Mouse (Mus musculus) stomach, embryonic 16.5 days (tissue): ENCODE data around the gene Fut7. TPM values are rescaled to one million over a fixed set of nuclear protein-coding genes. Genes with fewer than 3 reads are reported as not detected.

Source experiments
- ATAC-seq: fragments of 200-750 bp; cut with Nextera tagmentation; 2 replicates; pipeline ENCODE4 v1.8.0; 2017; ENCODE audit warnings: moderate number of reproducible peaks, moderate TSS enrichment; ENCODE audit not compliant: insufficient read depth, low FRiP score
- H3K27ac ChIP-seq: fragments of 300-500 bp; sonication (generic); 2 replicates; pipeline ENCODE4 v1.5.1; 2014; ENCODE audit warnings: low read length
- H3K27me3 ChIP-seq: fragments of 300-500 bp; sonication (generic); 2 replicates; pipeline ENCODE4 v1.6.1; 2014; ENCODE audit warnings: low read length, control low read depth, mixed read lengths; ENCODE audit not compliant: control insufficient read depth, insufficient read depth
- H3K36me3 ChIP-seq: fragments of 300-500 bp; sonication (generic); 2 replicates; pipeline ENCODE4 v1.6.1; 2014; ENCODE audit warnings: low read length; ENCODE audit not compliant: control insufficient read depth, insufficient read depth
- H3K4me1 ChIP-seq: fragments of 300-500 bp; sonication (generic); 2 replicates; pipeline ENCODE4 v1.6.1; 2014; ENCODE audit warnings: low read length, control low read depth, mixed read lengths; ENCODE audit not compliant: control insufficient read depth, insufficient read depth
- H3K4me2 ChIP-seq: fragments of 300-500 bp; sonication (generic); 2 replicates; pipeline ENCODE4 v1.6.1; 2014; ENCODE audit warnings: low read depth, low read length, mixed read lengths
- H3K4me3 ChIP-seq: fragments of 300-500 bp; sonication (generic); replicated peaks from 2 replicates; pipeline ENCODE4 v1.5.1; 2014; ENCODE audit warnings: mild to moderate bottlenecking, low read length
- H3K9ac ChIP-seq: fragments of 300-500 bp; sonication (generic); 2 replicates; pipeline ENCODE4 v1.6.1; 2014; ENCODE audit warnings: low read length
- H3K9me3 ChIP-seq: fragments of 300-500 bp; sonication (generic); replicated peaks from 2 replicates; pipeline ENCODE4 v1.6.1; 2016; ENCODE audit warnings: low read length, control low read depth; ENCODE audit not compliant: control insufficient read depth
- WGBS: fragments of 180-500 bp; shearing (Covaris S2); extraction: QIAGEN DNeasy Blood & Tissue Kit; methylation state at CpG from one replicate; pipeline ENCODE4 v1.1.7; 2014; 5-methylcytosine and 5-hydroxymethylcytosine counted together
- polyA plus RNA-seq: library from polyadenylated mRNA; unstranded; fragments of >200 nt; fragmentation: Nextera tagmentation; extraction: Ambion mirVana; gene quantifications from 2 replicates; pipeline ENCODE4 v1.2.1, GENCODE M21; 2015

The Fut7 gene
- polyA plus RNA-seq, 1 experiment from 2014 or later: 0.19 TPM

DNA sequence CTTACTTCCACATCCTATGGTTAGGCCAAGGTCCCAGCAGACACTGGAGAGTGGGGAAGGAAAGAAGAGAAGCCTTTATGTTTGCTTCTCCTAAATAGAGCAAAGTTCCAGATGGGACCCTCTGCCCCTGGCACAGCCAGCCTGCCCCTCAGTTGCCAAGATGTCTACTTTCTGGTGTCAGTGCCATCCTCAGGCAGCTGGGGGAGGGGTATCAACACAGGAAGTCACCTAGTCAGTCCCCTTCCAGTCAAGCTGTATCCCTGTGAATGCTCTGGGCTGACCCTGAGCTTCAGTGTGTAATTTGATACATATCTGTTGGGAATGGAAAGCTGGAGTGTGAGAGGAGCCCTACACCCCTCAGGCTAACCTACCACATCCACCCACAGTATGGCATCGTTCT, 26.1 kb upstream of the Fut7 start:
- Histone ChIP-seq H3K4me1 (peaks cover 16% of the 10 kb centered on the region), H3K9me3 (no peaks in the 10 kb centered on the region), H3K27ac (no peak overlapping the region), H3K9ac (no peak overlapping the region), H3K4me3 (no peak overlapping the region), H3K27me3 (peaks cover 35% of the 10 kb centered on the region), H3K36me3 (no peaks in the 10 kb centered on the region), H3K4me2 (peak overlapping the region; percentile 75)
- WGBS: 48% methylated on average over 1 of the region's 1 CpGs
- no peak for ATAC-seq

DNA sequence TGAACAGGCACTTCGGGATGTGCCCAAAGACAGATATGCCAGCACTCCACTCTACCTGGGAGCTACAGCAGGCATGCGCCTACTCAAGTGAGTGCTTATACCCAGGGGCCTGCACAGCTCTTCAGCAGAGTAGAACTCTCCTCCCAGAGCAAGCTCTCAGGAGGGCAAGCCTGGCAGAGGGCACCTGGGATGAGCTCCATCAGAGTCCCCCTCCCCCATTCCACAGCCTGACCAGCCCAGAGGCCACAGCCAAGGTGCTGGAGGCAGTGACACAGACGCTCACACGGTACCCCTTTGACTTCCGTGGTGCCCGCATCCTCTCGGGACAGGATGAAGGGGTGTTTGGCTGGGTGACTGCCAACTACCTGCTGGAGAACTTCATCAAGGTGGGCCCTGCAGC, 25.0 kb upstream of the Fut7 start:
- Histone ChIP-seq H3K36me3 (no peaks in the 10 kb centered on the region), H3K27me3 (peaks cover 38% of the 10 kb centered on the region), H3K4me3 (no peak overlapping the region), H3K4me1 (peaks cover 16% of the 10 kb centered on the region), H3K9me3 (no peaks in the 10 kb centered on the region), H3K9ac (no peak overlapping the region), H3K27ac (no peak overlapping the region), H3K4me2 (no peak overlapping the region)
- ATAC-seq: no peak
- WGBS: 88% methylated on average over 7 of the region's 7 CpGs

DNA sequence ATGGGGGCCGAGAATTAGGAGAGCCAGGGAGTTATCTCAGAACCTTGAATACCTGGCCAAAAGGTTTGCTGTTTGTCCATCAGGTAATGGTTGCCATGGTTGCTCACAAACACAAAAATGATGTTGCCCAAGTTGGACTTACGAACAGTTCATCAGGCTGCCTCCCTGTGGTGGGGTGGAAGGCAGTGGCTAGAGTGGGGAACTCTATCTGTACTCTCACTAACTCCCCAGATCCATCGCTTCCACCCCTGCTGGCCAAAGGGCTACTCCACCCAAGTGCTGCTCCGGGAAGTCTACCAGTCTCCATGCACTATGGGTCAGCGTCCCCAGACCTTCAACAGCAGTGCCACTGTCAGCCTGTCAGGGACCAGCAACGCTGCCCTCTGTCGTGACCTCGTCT, 24.0 kb upstream of the Fut7 start, which contains the start of gene Npdc1:
TSS of gene Npdc1 (plus strand) at position 301 of the 400 bp plus-strand sequence.
- Histone ChIP-seq H3K36me3 (no peaks in the 10 kb centered on the region), H3K9ac (no peak within 1 kb of the TSS), H3K4me3 (no peak within 1 kb of the TSS), H3K27ac (no peak within 1 kb of the TSS), H3K27me3 (peaks cover 38% of the 10 kb centered on the region), H3K4me1 (peaks cover 16% of the 10 kb centered on the region), H3K9me3 (no peaks in the 10 kb centered on the region), H3K4me2 (no peak within 1 kb of the TSS)
- ATAC-seq: no peak
- WGBS: 61% methylated on average over 8 of the region's 8 CpGs

DNA sequence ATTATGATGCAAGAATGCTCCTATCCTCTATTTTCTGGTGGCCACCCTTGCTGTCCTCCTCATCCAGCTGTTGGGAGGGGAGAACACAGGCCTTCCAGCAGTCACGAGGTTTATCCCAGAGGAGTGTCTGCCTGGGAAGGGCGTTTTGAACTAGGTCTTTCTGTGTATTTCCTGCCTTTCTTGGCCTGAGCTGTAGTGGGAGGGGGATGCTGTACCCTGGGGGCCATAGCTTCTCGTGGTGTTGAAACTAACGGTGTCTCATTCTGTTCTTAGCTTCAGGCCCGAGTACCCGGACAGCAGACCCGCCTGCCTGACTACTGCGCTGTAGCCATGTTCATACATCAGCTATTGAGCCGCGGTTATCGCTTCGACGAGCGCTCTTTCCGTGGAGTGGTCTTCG, 22.8 kb upstream of the Fut7 start:
- Histone ChIP-seq H3K27me3 (peaks cover 35% of the 10 kb centered on the region), H3K27ac (no peak overlapping the region), H3K9me3 (no peaks in the 10 kb centered on the region), H3K4me3 (no peak overlapping the region; the same call in 1 of the 2 replicates), H3K36me3 (no peaks in the 10 kb centered on the region), H3K4me2 (peak overlapping the region; percentile 48), H3K9ac (no peak overlapping the region), H3K4me1 (peaks cover 7% of the 10 kb centered on the region)
- ATAC-seq: no peak
- WGBS: 23% methylated on average over 16 of the region's 16 CpGs

DNA sequence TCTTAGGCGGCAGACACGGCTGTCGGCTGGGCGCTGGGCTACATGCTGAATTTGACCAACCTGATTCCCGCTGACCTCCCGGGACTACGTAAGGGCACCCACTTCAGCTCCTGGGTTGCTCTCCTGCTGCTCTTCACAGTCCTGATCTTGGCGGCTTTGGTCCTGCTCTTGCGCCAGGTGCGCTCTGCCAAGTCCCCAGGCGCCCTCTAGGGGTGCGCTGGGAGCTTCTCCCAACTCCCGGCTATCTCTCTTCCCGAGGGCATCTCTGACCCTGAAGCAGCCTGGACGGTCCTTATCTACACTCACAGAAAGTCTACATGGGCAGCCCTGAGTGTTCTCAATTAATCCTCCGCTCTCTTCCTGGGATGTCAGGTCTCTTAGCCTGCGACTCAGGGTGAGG, 22.3 kb upstream of the Fut7 start:
- H3K4me3 ChIP-seq: peak overlapping the region; percentile 25
- H3K27ac ChIP-seq: no peak overlapping the region
- peaks cover 4% of the 10 kb centered on the region; the same call in 1 of the 2 replicates for H3K4me1 ChIP-seq
- H3K4me2 ChIP-seq: peak overlapping the region; percentile 48
- peak; percentile 27; the same call in 1 of the 2 replicates for ATAC-seq
- 4% methylated on average over 17 of the region's 17 CpGs for WGBS
- H3K9ac ChIP-seq: no peak overlapping the region
- H3K36me3 ChIP-seq: no peaks in the 10 kb centered on the region
- H3K9me3 ChIP-seq: no peaks in the 10 kb centered on the region
- peaks cover 35% of the 10 kb centered on the region for H3K27me3 ChIP-seq

DNA sequence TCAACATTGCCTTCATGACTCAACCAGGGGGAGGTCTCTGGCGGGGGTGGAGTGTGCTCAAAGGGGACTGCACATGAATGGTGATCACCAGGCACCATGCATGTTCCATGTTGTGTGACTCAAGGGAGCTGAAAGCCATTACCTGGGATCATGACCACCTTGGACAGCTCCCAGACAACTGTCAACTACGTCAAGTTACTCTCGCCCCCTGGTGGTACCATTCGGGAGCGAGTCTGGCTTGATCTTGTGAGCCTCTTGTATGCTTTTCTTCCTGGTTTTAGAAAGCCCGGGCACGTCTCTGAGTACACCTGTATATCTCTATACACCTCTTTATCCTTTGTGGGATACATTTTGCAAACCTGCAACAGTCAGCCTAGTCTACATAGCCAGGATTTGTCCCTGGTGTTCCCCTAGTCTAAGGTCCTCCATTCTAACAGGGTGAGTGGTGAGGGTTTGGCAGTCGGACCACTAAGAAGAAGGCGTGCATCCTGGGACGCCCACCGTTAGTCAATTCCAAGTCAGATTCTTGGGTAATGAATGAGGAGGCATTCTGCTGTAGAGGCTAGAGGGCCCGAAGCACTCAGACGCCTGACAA, 20.6 kb upstream of the Fut7 start:
- Histone ChIP-seq H3K4me3 (peak overlapping the region; percentile 53), H3K4me2 (peak overlapping the region; percentile 81), H3K9ac (peak overlapping the region; percentile 70), H3K27me3 (peaks cover 28% of the 10 kb centered on the region), H3K4me1 (peaks cover 4% of the 10 kb centered on the region; the same call in 1 of the 2 replicates), H3K36me3 (no peaks in the 10 kb centered on the region), H3K27ac (no peak overlapping the region), H3K9me3 (no peaks in the 10 kb centered on the region)
- peak; percentile 6; the same call in 1 of the 2 replicates for ATAC-seq
- WGBS: 0% methylated on average over 13 of the region's 13 CpGs

DNA sequence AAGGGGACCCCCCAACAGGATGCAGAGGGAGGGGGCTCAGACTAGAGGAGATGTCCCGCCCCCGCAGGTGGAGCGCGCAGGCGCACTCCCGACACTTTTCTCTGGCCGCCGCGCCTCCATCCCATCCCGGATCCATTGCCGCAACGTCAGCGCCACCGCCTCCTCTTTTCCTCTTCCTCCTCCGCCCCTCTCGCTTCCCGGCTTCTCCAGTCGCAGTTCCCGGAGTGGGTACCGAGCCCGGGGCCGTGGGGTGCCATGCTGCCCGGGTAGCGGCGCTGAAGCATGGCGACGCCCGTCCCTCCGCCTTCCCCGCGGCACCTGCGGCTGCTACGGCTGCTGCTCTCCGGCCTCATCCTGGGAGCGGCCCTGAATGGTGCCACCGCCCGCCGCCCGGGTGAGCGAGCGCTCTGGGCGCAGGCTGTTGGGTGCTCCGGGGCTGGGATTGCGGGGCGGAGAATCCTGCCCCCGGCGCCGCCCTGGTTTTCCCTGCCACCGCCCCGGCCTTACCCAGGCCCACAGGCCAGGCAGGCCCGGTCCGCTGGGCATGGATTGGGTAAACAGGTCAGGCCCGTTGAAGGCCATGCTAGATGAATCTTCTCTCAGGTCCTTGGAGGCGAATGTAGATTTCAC, 20.0 kb upstream of the Fut7 start:
- WGBS: 2% methylated on average over 54 of the region's 54 CpGs
- Histone ChIP-seq H3K27ac (peak overlapping the region; percentile 21; the same call in 1 of the 2 replicates), H3K9me3 (no peaks in the 10 kb centered on the region), H3K4me1 (peaks cover 4% of the 10 kb centered on the region; the same call in 1 of the 2 replicates), H3K4me2 (peak overlapping the region; percentile 81), H3K27me3 (peaks cover 26% of the 10 kb centered on the region), H3K4me3 (peak overlapping the region; percentile 53), H3K36me3 (no peaks in the 10 kb centered on the region), H3K9ac (peak overlapping the region; percentile 70)
- ATAC-seq: peak; percentile 69; the same call in 1 of the 2 replicates

DNA sequence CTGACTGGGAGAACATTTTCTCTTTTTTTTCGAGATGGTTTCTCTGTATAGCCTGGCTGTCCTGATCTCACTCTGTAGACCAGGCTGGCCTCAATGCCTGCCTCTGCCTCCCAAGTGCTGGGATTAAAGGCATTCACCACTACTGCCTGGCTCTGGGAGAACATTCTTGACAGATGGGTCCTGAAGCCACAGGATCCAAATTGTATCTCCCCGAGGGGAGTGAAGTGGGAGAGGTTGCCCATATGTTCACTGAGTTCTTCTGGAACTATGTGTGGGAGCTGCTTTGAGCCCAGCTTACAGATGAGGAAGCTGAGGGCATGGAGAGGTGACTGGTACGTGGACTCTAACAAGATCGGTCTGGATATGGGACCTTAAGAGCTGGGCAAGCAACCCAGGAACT, 19.1 kb upstream of the Fut7 start:
- no peaks in the 10 kb centered on the region for H3K36me3 ChIP-seq
- 81% methylated on average over 4 of the region's 4 CpGs for WGBS
- H3K9ac ChIP-seq: no peak overlapping the region
- no peak for ATAC-seq
- H3K9me3 ChIP-seq: no peaks in the 10 kb centered on the region
- peak overlapping the region; percentile 53; the same call in 1 of the 2 replicates for H3K4me3 ChIP-seq
- peaks cover 4% of the 10 kb centered on the region; the same call in 1 of the 2 replicates for H3K4me1 ChIP-seq
- peak overlapping the region; percentile 81; the same call in 1 of the 2 replicates for H3K4me2 ChIP-seq
- H3K27me3 ChIP-seq: peaks cover 20% of the 10 kb centered on the region
- no peak overlapping the region for H3K27ac ChIP-seq

DNA sequence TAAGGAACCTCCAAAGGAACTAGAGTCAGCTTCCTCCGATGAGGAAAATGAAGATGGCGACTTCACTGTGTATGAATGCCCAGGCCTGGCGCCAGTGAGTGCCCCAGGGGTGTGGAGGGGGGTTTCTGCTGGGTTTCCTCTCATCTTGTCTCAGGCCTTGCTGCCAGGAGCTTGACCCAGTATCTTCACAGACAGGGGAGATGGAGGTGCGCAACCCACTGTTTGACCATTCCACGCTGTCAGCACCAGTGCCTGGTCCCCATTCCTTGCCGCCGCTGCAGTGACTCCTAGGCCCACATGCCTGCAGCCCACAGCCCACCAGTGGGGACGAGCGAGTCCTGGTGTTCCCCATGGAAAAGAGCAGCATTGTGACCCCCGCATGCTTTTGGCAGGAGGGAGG, 14.2 kb upstream of the Fut7 start:
- ATAC-seq: no peak
- H3K9ac ChIP-seq: no peak overlapping the region
- no peaks in the 10 kb centered on the region for H3K9me3 ChIP-seq
- H3K27me3 ChIP-seq: no peaks in the 10 kb centered on the region
- no peak overlapping the region for H3K27ac ChIP-seq
- H3K4me2 ChIP-seq: no peak overlapping the region
- H3K36me3 ChIP-seq: no peaks in the 10 kb centered on the region
- no peak overlapping the region for H3K4me3 ChIP-seq
- WGBS: 82% methylated on average over 10 of the region's 10 CpGs
- H3K4me1 ChIP-seq: no peaks in the 10 kb centered on the region
